12 mouse cellular contexts compared by ENCODE assay signal in the genomic region with DNA sequence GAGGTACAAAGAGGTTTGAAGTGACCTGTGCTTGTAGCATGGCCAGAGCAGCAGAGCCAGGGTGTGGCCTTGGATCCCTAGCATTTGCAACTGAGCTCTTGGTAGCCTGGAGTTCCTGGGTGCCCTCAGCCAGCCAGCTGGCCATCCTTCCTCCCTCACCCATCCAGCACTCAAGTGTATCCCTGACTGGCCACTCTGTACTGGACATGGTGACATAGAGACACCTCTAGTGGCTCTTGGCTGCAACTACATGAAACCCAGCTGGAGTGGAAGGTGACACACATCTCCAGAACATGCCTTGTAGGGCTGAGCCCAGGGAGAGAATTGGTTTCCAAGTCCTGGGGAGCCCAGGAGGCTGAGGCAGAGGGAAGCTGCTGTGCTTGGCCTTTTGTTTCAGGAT.
DNase-seq lines count a peak whose midpoint lies in the region; ATAC-seq lines count a peak whose summit lies in the region.
"Had no signal": no experiment of that assay in that cellular context is flagged by ENCODE, and none has a peak within 500 bp of the region (broad histone marks: within the 10 kb centered on the region; RNA-seq: fewer than 3 reads in every experiment).

No protein-coding gene starts in this region.

- no peaks in the 10 kb centered on the region for H3K4me1 ChIP-seq in kidney, embryonic 16.5 days (ENCODE audit: insufficient read depth, low read length)
- H3K4me1 ChIP-seq: embryonic facial prominence, embryonic 10.5 days; neural tube, embryonic 15.5 days had no signal

- H3K27ac ChIP-seq in kidney, embryonic 16.5 days (ENCODE audit: low read length), result no peak overlapping the region
- H3K27ac ChIP-seq: embryonic facial prominence, embryonic 10.5 days; forebrain, embryonic 13.5 days; neural tube, embryonic 15.5 days had no signal

- no peaks in the 10 kb centered on the region for H3K27me3 ChIP-seq in kidney, embryonic 16.5 days (ENCODE audit: insufficient read depth, low read length)
- H3K27me3 ChIP-seq: forebrain, embryonic 13.5 days; neural tube, embryonic 15.5 days had no signal

- no peak overlapping the region for H3K4me2 ChIP-seq in kidney, embryonic 16.5 days (replicated peaks; ENCODE audit: low read depth, low read length)
- H3K4me2 ChIP-seq: forebrain, embryonic 13.5 days; neural tube, embryonic 15.5 days had no signal

- H3K9ac ChIP-seq in kidney, embryonic 16.5 days (replicated peaks; ENCODE audit: low read length), result no peak overlapping the region
- H3K9ac ChIP-seq: forebrain, embryonic 13.5 days; neural tube, embryonic 15.5 days had no signal

- no peaks in the 10 kb centered on the region for H3K9me3 ChIP-seq in kidney, embryonic 16.5 days (ENCODE audit: low read length)
- H3K9me3 ChIP-seq: embryonic facial prominence, embryonic 10.5 days; forebrain, embryonic 13.5 days; neural tube, embryonic 15.5 days had no signal

- DNase-seq in embryo, embryonic 10 days (ENCODE audit: low spot score), result peak; percentile 21
- no peak for DNase-seq in embryo, embryonic 9.5 days (ENCODE audit: extremely low spot score)
- DNase-seq in kidney, adult 9 months, result peak; percentile 7
- peak; percentile 9 for DNase-seq in 3T3-L1 (ENCODE audit: low read depth, low spot score)
- DNase-seq in cerebellum, postnatal 25 days, result peak; percentile 60 to 73
- no peak for DNase-seq in thymus, postnatal 4 days
- no peak for DNase-seq in frontal cortex, postnatal 10 days (ENCODE audit: low spot score in 2 of 2)
- DNase-seq: kidney, postnatal 10 days had no signal

- H3K4me3 ChIP-seq in kidney, embryonic 16.5 days (ENCODE audit: low read length), result no peak overlapping the region
- H3K4me3 ChIP-seq: embryonic facial prominence, embryonic 10.5 days; forebrain, embryonic 13.5 days; neural tube, embryonic 15.5 days had no signal

- H3K36me3 ChIP-seq in kidney, embryonic 16.5 days (ENCODE audit: insufficient read depth, low read length), result no peaks in the 10 kb centered on the region
- H3K36me3 ChIP-seq: embryonic facial prominence, embryonic 10.5 days; neural tube, embryonic 15.5 days had no signal

- no peak for ATAC-seq in kidney, embryonic 16.5 days (ENCODE audit: low FRiP score, low TSS enrichment)
- ATAC-seq: forebrain, embryonic 13.5 days had no signal

Comparison
In these comparisons a context has a peak if more than half of its experiments do, and no peak if none do; other contexts are left out.
1. DNase-seq: peak in embryo, embryonic 10 days (single experiment), kidney, adult 9 months (single experiment), 3T3-L1 (single experiment) and cerebellum, postnatal 25 days (2 of 2); none in embryo, embryonic 9.5 days (single experiment), thymus, postnatal 4 days (single experiment) and frontal cortex, postnatal 10 days (0 of 2).